ENCODE assay signal across 28 mouse cellular contexts in the genomic region with DNA sequence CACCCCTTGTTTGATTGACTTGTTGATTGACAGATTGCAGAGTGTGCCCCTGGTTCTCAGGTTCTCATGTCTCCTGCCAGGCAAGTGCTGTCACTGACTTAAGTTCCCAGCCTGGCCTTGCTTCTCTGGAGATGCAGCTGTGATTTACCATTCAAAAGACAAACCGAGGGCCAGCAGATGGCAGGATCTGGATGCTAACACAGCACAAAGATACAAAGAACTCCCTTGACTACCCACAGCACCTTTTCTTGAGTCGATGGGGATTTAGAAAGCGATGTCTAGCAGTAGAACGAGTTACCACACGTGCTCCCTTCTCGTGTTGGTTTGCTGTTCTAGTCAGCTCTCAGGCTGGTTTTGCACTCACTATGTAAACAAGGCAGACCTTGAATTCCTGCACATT. TPM values are rescaled to one million over a fixed set of nuclear protein-coding genes. Genes with fewer than 3 reads are reported as not detected.
"Had no signal": no experiment of that assay in that cellular context is flagged by ENCODE, and none has a peak within 500 bp of the region (broad histone marks: within the 10 kb centered on the region; RNA-seq: fewer than 3 reads in every experiment).

No protein-coding gene starts in this region.

- H3K4me2 ChIP-seq: heart, embryonic 11.5 days; heart, embryonic 13.5 days; heart, embryonic 15.5 days; hindbrain, embryonic 12.5 days; hindbrain, embryonic 14.5 days; intestine, embryonic 15.5 days; limb, embryonic 13.5 days; limb, embryonic 15.5 days; liver, embryonic 12.5 days had no signal

- ATAC-seq: hindbrain, embryonic 16.5 days; inflammation-experienced regulatory T-cells, adult 6 months; intestine, embryonic 15.5 days; intestine, postnatal 0 days; liver, embryonic 12.5 days had no signal

- H3K4me3 ChIP-seq: gastrocnemius, adult 2 months; heart, adult 2 months; heart, embryonic 13.5 days; heart, embryonic 15.5 days; hindbrain, embryonic 10.5 days; hindbrain, embryonic 12.5 days; intestine, embryonic 15.5 days; layer of hippocampus, adult 2 months; left cerebral cortex, adult 2 months; limb, embryonic 13.5 days; limb, embryonic 15.5 days; liver, embryonic 12.5 days had no signal

- DNase-seq: gastrocnemius, adult 2 months; gastrocnemius, postnatal 10 days; gastrocnemius, postnatal 25 days; heart, adult 2 months; heart, postnatal 4 days; kidney, adult 18-20 months; kidney, adult 8-10 months; kidney, postnatal 10 days; kidney, postnatal 25 days; kidney, postnatal 4 days; left cerebral cortex, postnatal 4 days had no signal

- H3K36me3 ChIP-seq: heart, embryonic 13.5 days; heart, embryonic 15.5 days; hindbrain, embryonic 10.5 days; hindbrain, embryonic 12.5 days; intestine, embryonic 15.5 days; limb, embryonic 13.5 days; limb, embryonic 15.5 days; liver, embryonic 12.5 days had no signal

- H3K27ac ChIP-seq: gastrocnemius, adult 2 months; heart, adult 2 months; heart, embryonic 13.5 days; heart, embryonic 15.5 days; hindbrain, embryonic 10.5 days; hindbrain, embryonic 12.5 days; hindbrain, embryonic 14.5 days; intestine, embryonic 15.5 days; layer of hippocampus, adult 2 months; left cerebral cortex, adult 2 months; limb, embryonic 13.5 days; limb, embryonic 15.5 days; liver, embryonic 12.5 days had no signal

- H3K9me3 ChIP-seq: heart, embryonic 13.5 days; heart, embryonic 15.5 days; hindbrain, embryonic 10.5 days; hindbrain, embryonic 12.5 days; intestine, embryonic 15.5 days; limb, embryonic 13.5 days; limb, embryonic 15.5 days; liver, embryonic 12.5 days had no signal

- H3K27me3 ChIP-seq: intestine, embryonic 15.5 days had no signal

- H3K4me1 ChIP-seq: liver, embryonic 12.5 days had no signal

- H3K9ac ChIP-seq: heart, embryonic 13.5 days; heart, embryonic 15.5 days; hindbrain, embryonic 12.5 days; hindbrain, embryonic 14.5 days; intestine, embryonic 15.5 days; limb, embryonic 13.5 days; limb, embryonic 15.5 days; liver, embryonic 12.5 days had no signal

RNA-seq across cellular contexts. Expression of a gene that starts 4.9 kb away (rescaled TPM):
- total RNA-seq: gastrocnemius, adult 2 months; gastrocnemius, postnatal 25 days; granulocyte monocyte progenitor cell, adult 5-6 weeks; heart, adult 2 months; heart, postnatal 4 days; liver, adult 2 months had no signal
- polyA plus RNA-seq: heart, embryonic 13.5 days; heart, embryonic 15.5 days; inflammation-experienced regulatory T-cells, adult 6 months; intestine, postnatal 0 days; liver, adult 2 months; liver, embryonic 12.5 days had no signal
